10 mouse cellular contexts compared by ENCODE assay signal in genomic region chr14:83959111-83959510, GRCm38 (mm10).
DNase-seq lines count a peak whose midpoint lies in the region; ATAC-seq lines count a peak whose summit lies in the region.
"Had no signal": no experiment of that assay in that cellular context is flagged by ENCODE, and none has a peak within 500 bp of the region (broad histone marks: within the 10 kb centered on the region; RNA-seq: fewer than 3 reads in every experiment).

No protein-coding gene starts in this region.

- H3K9me3 ChIP-seq in forebrain, embryonic 16.5 days (ENCODE audit: control insufficient read depth, low read length), result no peaks in the 10 kb centered on the region
- no peaks in the 10 kb centered on the region for H3K9me3 ChIP-seq in forebrain, embryonic 10.5 days
- no peaks in the 10 kb centered on the region for H3K9me3 ChIP-seq in lung, embryonic 15.5 days
- H3K9me3 ChIP-seq: forebrain, embryonic 13.5 days; neural tube, embryonic 12.5 days had no signal

- no peaks in the 10 kb centered on the region for H3K4me1 ChIP-seq in forebrain, embryonic 16.5 days (replicated peaks; ENCODE audit: control insufficient read depth, insufficient read depth, low read length)
- no peaks in the 10 kb centered on the region for H3K4me1 ChIP-seq in forebrain, embryonic 10.5 days
- H3K4me1 ChIP-seq in lung, embryonic 15.5 days, result no peaks in the 10 kb centered on the region
- H3K4me1 ChIP-seq: forebrain, embryonic 13.5 days; neural tube, embryonic 12.5 days had no signal

- WGBS in forebrain, embryonic 16.5 days, result 53% methylated on average over 3 of the region's 3 CpGs
- 92% methylated on average over 3 of the region's 3 CpGs for WGBS in forebrain, embryonic 10.5 days
- 45% methylated on average over 3 of the region's 3 CpGs for WGBS in lung, embryonic 15.5 days

- no peak overlapping the region for H3K27ac ChIP-seq in forebrain, embryonic 16.5 days (ENCODE audit: low read length)
- no peak overlapping the region for H3K27ac ChIP-seq in forebrain, embryonic 10.5 days
- H3K27ac ChIP-seq in lung, embryonic 15.5 days, result no peak overlapping the region
- H3K27ac ChIP-seq: forebrain, embryonic 13.5 days; neural tube, embryonic 12.5 days had no signal

- H3K27me3 ChIP-seq in forebrain, embryonic 16.5 days (replicated peaks; ENCODE audit: control insufficient read depth, insufficient read depth, low read length), result no peaks in the 10 kb centered on the region
- no peaks in the 10 kb centered on the region for H3K27me3 ChIP-seq in forebrain, embryonic 10.5 days (ENCODE audit: poor library complexity, severe bottlenecking)
- H3K27me3 ChIP-seq in lung, embryonic 15.5 days, result no peaks in the 10 kb centered on the region
- H3K27me3 ChIP-seq: forebrain, embryonic 13.5 days; neural tube, embryonic 12.5 days had no signal

- ATAC-seq in forebrain, embryonic 16.5 days, result peak; percentile 49
- ATAC-seq in lung, embryonic 15.5 days (ENCODE audit: borderline replicate concordance, extremely low read depth, low FRiP score, low TSS enrichment), result peak; percentile 74; the same call in 1 of the 2 replicates
- ATAC-seq in frontal cortex, adult (ENCODE audit: low TSS enrichment), result no peak
- ATAC-seq: forebrain, embryonic 13.5 days had no signal

- H3K4me2 ChIP-seq in forebrain, embryonic 16.5 days (ENCODE audit: low read length), result no peak overlapping the region
- no peak overlapping the region for H3K4me2 ChIP-seq in lung, embryonic 15.5 days
- H3K4me2 ChIP-seq: forebrain, embryonic 13.5 days; neural tube, embryonic 12.5 days had no signal

- no peak overlapping the region for H3K4me3 ChIP-seq in forebrain, embryonic 16.5 days (replicated peaks; ENCODE audit: low read length)
- no peak overlapping the region for H3K4me3 ChIP-seq in forebrain, embryonic 10.5 days
- no peak overlapping the region for H3K4me3 ChIP-seq in lung, embryonic 15.5 days
- H3K4me3 ChIP-seq: forebrain, embryonic 13.5 days; neural tube, embryonic 12.5 days had no signal

- H3K36me3 ChIP-seq in forebrain, embryonic 16.5 days (ENCODE audit: control insufficient read depth, insufficient read depth), result no peaks in the 10 kb centered on the region
- H3K36me3 ChIP-seq in forebrain, embryonic 10.5 days (replicated peaks), result no peaks in the 10 kb centered on the region
- no peaks in the 10 kb centered on the region for H3K36me3 ChIP-seq in lung, embryonic 15.5 days
- H3K36me3 ChIP-seq: neural tube, embryonic 12.5 days had no signal

- H3K9ac ChIP-seq in forebrain, embryonic 16.5 days (replicated peaks; ENCODE audit: low read depth, low read length), result no peak overlapping the region
- no peak overlapping the region for H3K9ac ChIP-seq in lung, embryonic 15.5 days
- H3K9ac ChIP-seq: forebrain, embryonic 13.5 days; neural tube, embryonic 12.5 days had no signal

- no peak for DNase-seq in forebrain, embryonic 10.5 days (ENCODE audit: extremely low spot score, low spot score)
- DNase-seq in lung, adult 18-20 months, result no peak
- DNase-seq in heart, postnatal 4 days, result peak; percentile 53
- DNase-seq in right cerebral cortex, postnatal 14 days, result peak; percentile 11
- no peak for DNase-seq in thymus, postnatal 0 days (ENCODE audit: low spot score)

Comparison
In these comparisons a context has a peak if more than half of its experiments do, and no peak if none do; other contexts are left out.
1. DNase-seq: peak in heart, postnatal 4 days (single experiment) and right cerebral cortex, postnatal 14 days (single experiment); none in forebrain, embryonic 10.5 days (single experiment), lung, adult 18-20 months (0 of 2) and thymus, postnatal 0 days (single experiment).